Mouse (Mus musculus) hindbrain, postnatal 0 days (tissue): ENCODE results near the gene Chst10. TPM values are rescaled to one million over a fixed set of nuclear protein-coding genes. Genes with fewer than 3 reads are reported as not detected.

ENCODE experiments used
- ATAC-seq: fragments of 200-750 bp; cut with Nextera tagmentation; 2 replicates; pipeline ENCODE4 v1.8.0; 2017; ENCODE audit warnings: mild to moderate bottlenecking, moderate TSS enrichment, moderate library complexity
- DNase-seq: peaks from one replicate; pipeline ENCODE4 v3.0.0-alpha.2; 2015; ENCODE audit warnings: low spot score
- H3K27ac ChIP-seq: fragments of 300-500 bp; sonication (generic); 2 replicates; pipeline ENCODE4 v1.5.1; 2014; ENCODE audit warnings: mild to moderate bottlenecking
- H3K27me3 ChIP-seq: fragments of 300-500 bp; sonication (generic); 2 replicates; pipeline ENCODE4 v1.6.1; 2014; ENCODE audit warnings: low read length, mixed read lengths; ENCODE audit not compliant: insufficient read depth
- H3K36me3 ChIP-seq: fragments of 300-500 bp; sonication (generic); 2 replicates; pipeline ENCODE4 v1.6.1; 2014; ENCODE audit warnings: low read length, mixed read lengths; ENCODE audit not compliant: insufficient read depth
- H3K4me1 ChIP-seq: fragments of 300-500 bp; sonication (generic); 2 replicates; pipeline ENCODE4 v1.6.1; 2014; ENCODE audit warnings: antibody characterized with exemption, low read length, mixed read lengths; ENCODE audit not compliant: insufficient read depth
- H3K4me2 ChIP-seq: fragments of 300-500 bp; sonication (generic); 2 replicates; pipeline ENCODE4 v1.6.1; 2014; ENCODE audit warnings: low read depth, mild to moderate bottlenecking, low read length, moderate library complexity, mixed read lengths
- H3K4me3 ChIP-seq: fragments of 300-500 bp; sonication (generic); 2 replicates; pipeline ENCODE4 v1.5.1; 2014; ENCODE audit warnings: low read length
- H3K9ac ChIP-seq: fragments of 300-500 bp; sonication (generic); replicated peaks from 2 replicates; pipeline ENCODE4 v1.6.1; 2014; ENCODE audit warnings: mild to moderate bottlenecking, low read length, moderate library complexity, mixed read lengths
- H3K9me3 ChIP-seq: fragments of 300-500 bp; sonication (generic); 2 replicates; pipeline ENCODE4 v1.6.1; 2016; ENCODE audit warnings: low read length, mixed read lengths
- CTCF ChIP-seq: IDR thresholded peaks from 2 replicates; pipeline ENCODE4 v1.5.1; 2016; ENCODE audit warnings: antibody characterized with exemption, control low read depth, low read depth
- WGBS: fragments of 180-500 bp; shearing (Covaris S2); extraction: QIAGEN DNeasy Blood & Tissue Kit; methylation state at CpG from one replicate; pipeline ENCODE4 v1.1.7; 2014; 5-methylcytosine and 5-hydroxymethylcytosine counted together
- polyA plus RNA-seq: library from polyadenylated mRNA; unstranded; fragments of >200 nt; fragmentation: Nextera tagmentation; extraction: Ambion mirVana; gene quantifications from 2 replicates; pipeline ENCODE4 v1.2.1, GENCODE M21; 2015
- total RNA-seq: library from RNA; depleted of rRNA; stranded (reverse); fragments of >200 nt; gene quantifications from 2 replicates; pipeline ENCODE4 v1.2.3, GENCODE M21; 2014

Chst10 gene
- total and polyA plus RNA-seq, 2 experiments from 2014 or later: 56.2 to 63.6 TPM

GRCm38 (mm10) chr1:38886602-38887001 is 11.4 kb downstream of the Chst10 start:
- ATAC-seq (no peak), DNase-seq (no peak)
- TF ChIP-seq CTCF: no peak
- Histone ChIP-seq H3K4me2 (no peak overlapping the region), H3K36me3 (peaks cover 12% of the 10 kb centered on the region; the same call in 1 of the 2 replicates), H3K27me3 (no peaks in the 10 kb centered on the region), H3K9me3 (no peaks in the 10 kb centered on the region), H3K4me1 (no peaks in the 10 kb centered on the region), H3K9ac (no peak overlapping the region), H3K4me3 (no peak overlapping the region), H3K27ac (no peak overlapping the region)
- 93% methylated on average over 2 of the region's 2 CpGs for WGBS

DNA sequence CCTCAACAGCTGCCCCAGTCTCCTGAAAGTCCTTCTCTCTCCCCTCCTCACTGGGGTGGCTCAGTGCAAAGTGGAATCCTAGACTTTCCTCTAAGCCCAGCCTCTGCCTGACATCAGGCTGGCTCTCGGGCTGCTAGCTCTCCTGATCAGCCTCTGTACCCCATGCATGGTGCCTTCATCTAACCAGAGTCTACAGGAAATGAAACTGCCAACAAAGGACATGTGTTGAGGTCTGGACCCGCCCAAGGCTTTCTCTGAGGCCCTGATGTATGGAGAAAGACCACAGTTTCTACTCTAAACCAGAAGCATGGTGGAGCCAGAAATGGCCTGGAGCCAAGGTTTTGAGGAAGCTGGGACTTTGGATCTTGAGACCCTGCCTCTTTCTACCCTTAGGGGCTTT is 12.0 kb downstream of the Chst10 start:
- Histone ChIP-seq H3K27me3 (no peaks in the 10 kb centered on the region), H3K4me2 (no peak overlapping the region), H3K9ac (no peak overlapping the region), H3K36me3 (peaks cover 12% of the 10 kb centered on the region; the same call in 1 of the 2 replicates), H3K27ac (no peak overlapping the region), H3K4me3 (no peak overlapping the region), H3K4me1 (no peaks in the 10 kb centered on the region), H3K9me3 (no peaks in the 10 kb centered on the region)
- WGBS: 80% methylated on average over 2 of the region's 2 CpGs
- ATAC-seq: no peak
- no peak for TF ChIP-seq CTCF
- no peak for DNase-seq

- Histone ChIP-seq H3K27ac (no peak overlapping the region), H3K4me3 (no peak overlapping the region), H3K4me2 (no peak overlapping the region), H3K36me3 (peaks cover 12% of the 10 kb centered on the region; the same call in 1 of the 2 replicates), H3K27me3 (no peaks in the 10 kb centered on the region), H3K9ac (no peak overlapping the region), H3K4me1 (no peaks in the 10 kb centered on the region), H3K9me3 (no peaks in the 10 kb centered on the region)
- no peak for ATAC-seq
- TF ChIP-seq CTCF: no peak
- no peak for DNase-seq
- 82% methylated on average over 9 of the region's 9 CpGs for WGBS
These were observed 14.2 kb downstream of the Chst10 start for GRCm38 (mm10) chr1:38883766-38884165.

DNA sequence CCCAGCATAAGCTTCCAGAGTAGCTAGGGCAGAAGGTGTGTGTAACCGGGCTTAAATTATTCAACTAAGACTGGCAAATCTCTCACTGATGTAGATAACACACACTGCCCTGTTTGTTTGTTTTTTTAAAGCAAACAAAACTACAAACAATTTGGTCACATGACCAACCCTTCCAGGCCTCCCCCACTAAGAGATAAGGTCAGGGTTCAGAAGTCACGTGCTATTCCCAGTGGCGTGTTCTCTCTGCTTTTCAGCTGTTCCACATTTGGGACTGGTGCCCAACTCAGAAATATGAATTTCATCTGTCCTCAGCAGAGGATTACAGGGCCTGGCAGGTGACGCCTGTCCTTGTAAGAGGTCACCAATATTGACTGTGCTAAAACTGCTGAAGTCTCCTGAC is 15.2 kb downstream of the Chst10 start:
- no peaks in the 10 kb centered on the region for H3K4me1 ChIP-seq
- DNase-seq (no peak), ATAC-seq (no peak)
- no peaks in the 10 kb centered on the region for H3K27me3 ChIP-seq
- WGBS: 86% methylated on average over 4 of the region's 4 CpGs
- H3K36me3 ChIP-seq: peaks cover 12% of the 10 kb centered on the region; the same call in 1 of the 2 replicates
- H3K9me3 ChIP-seq: no peaks in the 10 kb centered on the region
- no peak overlapping the region for H3K9ac ChIP-seq
- no peak overlapping the region for H3K27ac ChIP-seq
- no peak overlapping the region for H3K4me2 ChIP-seq
- no peak for TF ChIP-seq CTCF
- no peak overlapping the region for H3K4me3 ChIP-seq

DNA sequence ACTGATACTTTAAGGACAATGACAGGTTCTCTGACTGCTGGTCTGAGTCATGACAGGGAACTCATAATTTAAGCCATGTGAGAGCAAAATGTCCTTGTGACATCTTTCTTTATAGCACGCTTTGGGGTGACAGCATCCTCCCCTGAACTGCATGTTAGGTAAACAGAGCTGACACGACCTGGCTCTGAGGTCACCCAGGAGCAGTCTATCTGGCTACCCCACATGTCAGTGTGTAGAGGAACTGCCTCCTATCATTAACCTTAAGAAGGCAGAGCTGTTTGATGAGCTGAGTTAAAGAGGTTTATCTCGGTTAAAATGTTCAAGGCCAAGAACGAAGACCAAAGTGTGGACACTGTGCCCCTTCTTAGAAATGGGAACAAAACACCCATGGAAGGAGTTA is 16.6 kb downstream of the Chst10 start:
- Histone ChIP-seq H3K36me3 (peaks cover 12% of the 10 kb centered on the region; the same call in 1 of the 2 replicates), H3K9me3 (no peaks in the 10 kb centered on the region), H3K4me3 (no peak overlapping the region), H3K9ac (no peak overlapping the region), H3K4me2 (no peak overlapping the region), H3K4me1 (no peaks in the 10 kb centered on the region), H3K27me3 (no peaks in the 10 kb centered on the region), H3K27ac (no peak overlapping the region)
- no peak for DNase-seq
- TF ChIP-seq CTCF: no peak
- WGBS: 91% methylated on average over 4 of the region's 4 CpGs
- no peak for ATAC-seq

GRCm38 (mm10) chr1:38876671-38877382 is 21.1 kb downstream of the Chst10 start:
- H3K4me3 ChIP-seq: no peak overlapping the region
- 32% methylated on average over 5 of the region's 5 CpGs for WGBS
- no peak overlapping the region for H3K4me2 ChIP-seq
- peak overlapping the region; percentile 69 for H3K27ac ChIP-seq
- ATAC-seq (peak; percentile 79), DNase-seq (peak; percentile 59)
- no peaks in the 10 kb centered on the region for H3K9me3 ChIP-seq
- TF ChIP-seq CTCF: no peak
- H3K27me3 ChIP-seq: no peaks in the 10 kb centered on the region
- H3K9ac ChIP-seq: no peak overlapping the region
- no peaks in the 10 kb centered on the region for H3K4me1 ChIP-seq
- peaks cover 20% of the 10 kb centered on the region; the same call in 1 of the 2 replicates for H3K36me3 ChIP-seq

DNA sequence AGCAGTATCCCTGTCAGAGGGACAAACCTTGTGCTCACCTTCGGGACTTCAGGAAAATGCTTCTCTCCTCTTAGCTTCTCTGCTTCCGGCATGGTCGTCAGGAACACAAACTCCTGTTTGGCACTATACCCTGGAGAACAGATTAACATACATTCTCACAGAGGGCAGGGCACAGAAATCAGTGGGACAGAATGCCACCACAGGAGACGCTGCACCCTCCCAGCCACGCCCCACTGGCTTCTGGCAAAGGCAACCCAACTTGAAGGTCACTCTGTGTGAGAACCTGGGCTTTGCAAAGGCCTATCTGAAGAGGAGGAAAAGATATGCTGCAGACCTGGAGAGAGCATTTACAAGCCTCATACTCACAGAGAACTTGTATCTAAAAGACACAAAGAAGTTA is 24.1 kb downstream of the Chst10 start:
- Histone ChIP-seq H3K4me3 (no peak overlapping the region), H3K9ac (no peak overlapping the region), H3K27ac (no peak overlapping the region), H3K4me1 (no peaks in the 10 kb centered on the region), H3K4me2 (no peak overlapping the region), H3K9me3 (no peaks in the 10 kb centered on the region), H3K36me3 (peaks cover 25% of the 10 kb centered on the region; the same call in 1 of the 2 replicates), H3K27me3 (no peaks in the 10 kb centered on the region)
- DNase-seq: no peak
- no peak for TF ChIP-seq CTCF
- WGBS: 72% methylated on average over 5 of the region's 5 CpGs
- no peak for ATAC-seq
